In the genomic region with DNA sequence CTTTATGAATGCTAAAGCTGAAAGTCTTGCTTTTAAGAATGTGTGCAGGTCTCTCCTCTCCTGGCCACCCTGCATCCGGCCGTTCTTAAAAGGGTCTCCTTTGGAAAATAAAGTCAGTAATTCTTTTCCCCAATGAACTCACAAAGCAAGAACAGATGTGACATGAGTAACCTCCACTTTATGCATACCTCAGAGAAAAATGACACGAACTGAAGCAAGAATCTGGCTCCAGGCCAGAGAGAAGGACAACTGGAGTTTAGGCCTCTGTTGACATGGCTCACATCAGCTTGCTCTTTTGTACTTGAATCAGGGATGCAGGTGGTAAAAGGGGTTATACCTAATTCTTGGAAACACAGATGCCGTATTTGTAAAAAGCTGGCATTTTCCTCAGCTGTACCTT, we compare ENCODE assay signal across 27 mouse cellular contexts.
DNase-seq lines count a peak whose midpoint lies in the region; ATAC-seq lines count a peak whose summit lies in the region.
"Had no signal": no experiment of that assay in that cellular context is flagged by ENCODE, and none has a peak within 500 bp of the region (broad histone marks: within the 10 kb centered on the region; RNA-seq: fewer than 3 reads in every experiment).

No protein-coding gene starts in this region.

- WGBS in limb, embryonic 11.5 days: 46% methylated on average over 4 of the region's 4 CpGs
- WGBS in limb, embryonic 10.5 days: 66% methylated on average over 4 of the region's 4 CpGs
- WGBS in limb, embryonic 13.5 days: 23% methylated on average over 4 of the region's 4 CpGs

- no peak overlapping the region for H3K27ac ChIP-seq in limb, embryonic 11.5 days (replicated peaks; ENCODE audit: low read depth, low read length)
- no peak overlapping the region for H3K27ac ChIP-seq in limb, embryonic 10.5 days
- no peak overlapping the region for H3K27ac ChIP-seq in limb, embryonic 13.5 days
- H3K27ac ChIP-seq: heart, adult 2 months; heart, embryonic 13.5 days; hindbrain, embryonic 14.5 days; liver, embryonic 13.5 days; neural tube, embryonic 15.5 days; stomach, postnatal 0 days had no signal

- H3K9ac ChIP-seq in limb, embryonic 11.5 days (ENCODE audit: low read length): no peak overlapping the region
- no peak overlapping the region for H3K9ac ChIP-seq in limb, embryonic 13.5 days
- H3K9ac ChIP-seq: forebrain, postnatal 0 days; heart, embryonic 13.5 days; hindbrain, embryonic 14.5 days; liver, embryonic 13.5 days; neural tube, embryonic 15.5 days had no signal

- no peak overlapping the region for H3K4me3 ChIP-seq in limb, embryonic 11.5 days (ENCODE audit: low read depth, low read length)
- H3K4me3 ChIP-seq in limb, embryonic 10.5 days: no peak overlapping the region
- H3K4me3 ChIP-seq in limb, embryonic 13.5 days: no peak overlapping the region
- H3K4me3 ChIP-seq: heart, adult 2 months; heart, embryonic 13.5 days; liver, embryonic 13.5 days; neural tube, embryonic 15.5 days had no signal

- H3K36me3 ChIP-seq in limb, embryonic 11.5 days (ENCODE audit: control insufficient read depth, insufficient read depth, low read length): no peaks in the 10 kb centered on the region
- no peaks in the 10 kb centered on the region for H3K36me3 ChIP-seq in limb, embryonic 10.5 days
- no peaks in the 10 kb centered on the region for H3K36me3 ChIP-seq in limb, embryonic 13.5 days
- H3K36me3 ChIP-seq: heart, embryonic 13.5 days; liver, embryonic 13.5 days; neural tube, embryonic 15.5 days had no signal

- DNase-seq in embryo, embryonic 10.5 days (ENCODE audit: low spot score): peak; percentile 17
- no peak for DNase-seq in embryo, embryonic 9.5 days (ENCODE audit: extremely low spot score)
- DNase-seq in limb, embryonic 11.5 days (ENCODE audit: low spot score): peak; percentile 24
- DNase-seq in limb, embryonic 10.5 days (ENCODE audit: low spot score): no peak
- peak; percentile 8 for DNase-seq in embryo, embryonic 11.5 days (ENCODE audit: low read depth, low spot score)
- no peak for DNase-seq in left cerebral cortex, adult 8-10 months (ENCODE audit: low spot score in 2 of 2)
- DNase-seq in urinary bladder, postnatal 36 days (ENCODE audit: low spot score in 2 of 2): no peak
- DNase-seq: adrenal gland, postnatal 36 days; cerebellum, adult 11 months; cerebellum, adult 9-11 months; forebrain, postnatal 0 days; gastrocnemius, postnatal 36 days; heart, adult 2 months; heart, postnatal 14 days; kidney, adult 8-10 months; kidney, postnatal 4 days; layer of hippocampus, adult 9-11 months; left cerebral cortex, postnatal 4 days; liver, embryonic 13.5 days; lung, adult 2 months; lung, postnatal 14 days; right cerebral cortex, adult 18-20 months had no signal

- H3K4me2 ChIP-seq in limb, embryonic 11.5 days (ENCODE audit: low read depth, severe bottlenecking): no peak overlapping the region
- no peak overlapping the region for H3K4me2 ChIP-seq in limb, embryonic 13.5 days (replicated peaks)
- H3K4me2 ChIP-seq: heart, embryonic 13.5 days; hindbrain, embryonic 14.5 days; liver, embryonic 13.5 days; neural tube, embryonic 15.5 days had no signal

- no peaks in the 10 kb centered on the region for H3K9me3 ChIP-seq in limb, embryonic 11.5 days (ENCODE audit: control insufficient read depth, low read length)
- no peaks in the 10 kb centered on the region for H3K9me3 ChIP-seq in limb, embryonic 10.5 days (replicated peaks)
- H3K9me3 ChIP-seq in limb, embryonic 13.5 days: no peaks in the 10 kb centered on the region
- H3K9me3 ChIP-seq: heart, embryonic 13.5 days; neural tube, embryonic 15.5 days had no signal

- ATAC-seq in limb, embryonic 11.5 days (ENCODE audit: insufficient number of reproducible peaks, low FRiP score, low TSS enrichment, low read depth): 0 out of 2 replicates have a peak, but pooled peaks have one; percentile 39
- ATAC-seq in limb, embryonic 13.5 days (ENCODE audit: low FRiP score, low read depth): peak; percentile 19; the same call in 1 of the 2 replicates
- ATAC-seq: forebrain, postnatal 0 days had no signal

- H3K4me1 ChIP-seq in limb, embryonic 11.5 days (ENCODE audit: control insufficient read depth, insufficient read depth, low read length): no peaks in the 10 kb centered on the region
- no peaks in the 10 kb centered on the region for H3K4me1 ChIP-seq in limb, embryonic 10.5 days
- 0 out of 2 replicates have a peak, but pooled peaks cover 4% of the 10 kb centered on the region for H3K4me1 ChIP-seq in limb, embryonic 13.5 days
- H3K4me1 ChIP-seq: heart, embryonic 13.5 days; liver, embryonic 13.5 days; neural tube, embryonic 15.5 days had no signal

- H3K27me3 ChIP-seq in limb, embryonic 11.5 days (ENCODE audit: control insufficient read depth, insufficient read depth, low read length): no peaks in the 10 kb centered on the region
- H3K27me3 ChIP-seq in limb, embryonic 10.5 days (ENCODE audit: low read depth, poor library complexity, severe bottlenecking): no peaks in the 10 kb centered on the region
- no peaks in the 10 kb centered on the region for H3K27me3 ChIP-seq in limb, embryonic 13.5 days
- H3K27me3 ChIP-seq: heart, embryonic 13.5 days; liver, embryonic 13.5 days; neural tube, embryonic 15.5 days had no signal

Comparison
In these comparisons a context has a peak if more than half of its experiments do, and no peak if none do; other contexts are left out.
1. DNase-seq: peak in embryo, embryonic 10.5 days (single experiment), limb, embryonic 11.5 days (single experiment) and embryo, embryonic 11.5 days (single experiment); none in embryo, embryonic 9.5 days (single experiment), limb, embryonic 10.5 days (single experiment), left cerebral cortex, adult 8-10 months (0 of 2) and urinary bladder, postnatal 36 days (0 of 2).